Mouse (Mus musculus) spleen, adult 2 months (tissue): ENCODE results near the gene Lefty2.

Experiments used
- CTCF ChIP-seq: fragments of 200-500 bp; IDR thresholded peaks from 2 replicates; pipeline ENCODE4 v1.5.1; 2011; ENCODE audit warnings: mild to moderate bottlenecking, inconsistent platforms; ENCODE audit not compliant: insufficient read depth, insufficient read length, insufficient replicate concordance; ENCODE audit errors: extremely low read depth
- POLR2A ChIP-seq: fragments of 200-500 bp; IDR thresholded peaks from 2 replicates; pipeline ENCODE4 v1.6.1; 2011; ENCODE audit warnings: low read depth, low read length, inconsistent platforms

- TF ChIP-seq CTCF: peak; percentile 54; the same call in 1 of the 2 replicates
- no peak for TF ChIP-seq POLR2A
Observed at GRCm38 (mm10) chr1:180919686-180920085, 26.8 kb downstream of the Lefty2 start.
